Mouse (Mus musculus): ENCODE data around the gene Taar4. TPM values are rescaled to one million over a fixed set of nuclear protein-coding genes. Genes with fewer than 3 reads are reported as not detected.

The Taar4 gene
- polyA plus RNA-seq, 1 experiment, result not detected

DNA sequence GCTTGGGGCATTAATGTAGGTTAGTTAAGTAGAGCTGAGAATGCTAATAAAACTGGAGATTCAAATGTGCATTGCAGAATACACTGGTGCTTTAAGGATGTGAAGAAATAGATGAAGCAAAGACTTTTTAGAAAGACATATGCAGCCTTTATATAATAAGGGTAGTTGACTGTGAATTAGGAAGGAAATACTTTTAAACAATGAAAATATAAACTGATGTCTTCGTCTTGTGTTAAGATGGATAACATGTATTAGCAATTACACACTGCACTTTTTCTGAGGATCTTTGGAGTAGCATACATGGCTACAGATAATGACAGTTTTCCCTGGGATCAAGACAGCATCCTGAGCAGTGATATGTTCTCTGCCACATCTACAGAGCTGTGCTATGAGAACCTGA, 39.3 kb downstream of the Taar4 start, which contains the start of gene Taar7b:
TSS of gene Taar7b (plus strand) at position 301 of the 400 bp plus-strand sequence.
- Histone ChIP-seq H3K27ac (ENCODE audit: insufficient read depth, low read length) (no peak within 1 kb of the TSS), H3K4me1 (ENCODE audit: control insufficient read depth, insufficient read depth, low read length) (no peaks in the 10 kb centered on the region), H3K4me3 (ENCODE audit: insufficient read depth, low read length) (no peak within 1 kb of the TSS)
- no peak for TF ChIP-seq POLR2A (IDR thresholded peaks at IDR 0.05; ENCODE audit: low read depth, low read length)
- TF ChIP-seq CTCF (IDR thresholded peaks at IDR 0.05; ENCODE audit: borderline replicate concordance, insufficient read depth, low read length), result no peak

DNA sequence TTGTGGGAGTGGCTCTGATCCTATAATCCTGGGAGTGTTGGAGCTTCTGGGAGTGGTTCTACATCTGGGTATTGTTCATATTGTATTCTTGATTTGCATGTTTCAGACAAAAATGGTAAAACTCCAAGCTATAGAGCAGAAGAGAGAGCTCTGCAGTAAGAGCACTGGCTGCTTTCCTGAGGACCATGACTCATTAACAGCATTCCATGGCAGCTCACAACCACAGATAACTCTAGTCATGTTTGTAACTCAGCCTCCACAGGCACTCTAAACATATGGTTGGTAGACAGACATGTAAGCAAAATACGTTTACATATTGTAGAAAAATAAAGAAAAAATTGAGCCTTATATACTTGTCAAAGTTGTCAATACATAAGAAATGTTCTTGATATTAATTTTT, 46.1 kb downstream of the Taar4 start:
- Histone ChIP-seq H3K4me3 (ENCODE audit: insufficient read depth, low read length) (no peak overlapping the region), H3K27ac (ENCODE audit: insufficient read depth, low read length) (no peak overlapping the region), H3K4me1 (ENCODE audit: control insufficient read depth, insufficient read depth, low read length) (no peaks in the 10 kb centered on the region)
- TF ChIP-seq POLR2A (IDR thresholded peaks at IDR 0.05; ENCODE audit: low read depth, low read length), result no peak
- no peak for TF ChIP-seq CTCF (IDR thresholded peaks at IDR 0.05; ENCODE audit: borderline replicate concordance, insufficient read depth, low read length)

DNA sequence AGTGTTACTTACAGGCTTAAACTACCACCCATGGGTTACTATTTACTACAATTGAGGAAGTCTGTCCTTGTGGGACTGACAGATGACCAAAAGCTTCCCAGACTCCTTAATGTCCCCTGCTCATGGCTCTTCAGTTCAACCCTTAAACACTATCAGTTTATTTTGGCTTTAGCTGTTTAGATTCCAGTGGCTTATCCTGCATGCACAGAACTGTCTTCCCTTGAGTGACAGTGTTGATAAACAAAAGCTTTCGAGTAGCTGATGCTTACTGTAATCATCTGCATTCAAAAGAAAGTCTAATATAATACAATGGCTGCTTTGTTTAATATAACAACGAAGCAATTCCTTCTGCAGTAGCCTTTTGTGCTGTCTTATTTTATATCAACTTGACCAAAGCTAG, 46.7 kb downstream of the Taar4 start:
- no peaks in the 10 kb centered on the region for H3K4me1 ChIP-seq (ENCODE audit: control insufficient read depth, insufficient read depth, low read length)
- no peak overlapping the region for H3K4me3 ChIP-seq (ENCODE audit: insufficient read depth, low read length)
- no peak for TF ChIP-seq CTCF (IDR thresholded peaks at IDR 0.05; ENCODE audit: borderline replicate concordance, insufficient read depth, low read length)
- no peak for TF ChIP-seq POLR2A (IDR thresholded peaks at IDR 0.05; ENCODE audit: low read depth, low read length)
- no peak overlapping the region for H3K27ac ChIP-seq (ENCODE audit: insufficient read depth, low read length)

DNA sequence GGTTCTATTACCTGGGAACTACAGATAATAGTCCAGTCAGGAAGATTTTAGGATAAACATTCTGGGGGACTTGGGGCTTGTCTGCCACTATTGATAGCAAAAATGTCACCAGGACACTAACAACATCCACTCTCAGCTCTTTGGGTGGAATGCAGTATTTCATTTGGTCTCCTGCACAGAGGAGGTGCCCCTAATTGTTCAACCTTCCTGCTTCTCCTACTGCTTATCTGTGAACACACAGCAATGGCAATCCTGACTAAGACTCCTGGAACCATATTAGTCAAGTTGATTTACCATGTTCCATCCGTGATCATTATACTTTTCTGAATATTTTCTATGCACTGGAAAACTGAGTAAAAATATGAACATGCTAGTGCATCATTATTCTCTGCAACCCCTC, 47.8 kb downstream of the Taar4 start:
- Histone ChIP-seq H3K27ac (ENCODE audit: insufficient read depth, low read length) (no peak overlapping the region), H3K4me3 (ENCODE audit: insufficient read depth, low read length) (no peak overlapping the region), H3K4me1 (ENCODE audit: control insufficient read depth, insufficient read depth, low read length) (no peaks in the 10 kb centered on the region)
- TF ChIP-seq POLR2A (IDR thresholded peaks at IDR 0.05; ENCODE audit: low read depth, low read length) (no peak), CTCF (IDR thresholded peaks at IDR 0.05; ENCODE audit: borderline replicate concordance, insufficient read depth, low read length) (no peak)

Other genes starting within 250 kb of the Taar4 start
- gene Rps12, start 173.2 kb upstream of the Taar4 start, polyA plus RNA-seq (2011; ENCODE audit: insufficient read length, low read depth, missing spikeins), result 255 and 381 TPM in 2 replicates
- 19.9 and 28.8 TPM in 2 replicates for gene Slc18b1, start 163.5 kb upstream of the Taar4 start, polyA plus RNA-seq (2011; ENCODE audit: insufficient read length, low read depth, missing spikeins)
- not detected in 2 replicates for gene Vnn3, start 109.0 kb upstream of the Taar4 start, polyA plus RNA-seq (2011; ENCODE audit: insufficient read length, low read depth, missing spikeins)
- 4.5 and 5.1 TPM in 2 replicates for gene Vnn1, start 65.8 kb upstream of the Taar4 start, polyA plus RNA-seq (2011; ENCODE audit: insufficient read length, low read depth, missing spikeins)
- not detected in 2 replicates for gene Taar1, start 40.1 kb upstream of the Taar4 start, polyA plus RNA-seq (2011; ENCODE audit: insufficient read length, low read depth, missing spikeins)
- not detected in 2 replicates for gene Taar2, start 21.9 kb upstream of the Taar4 start, polyA plus RNA-seq (2011; ENCODE audit: insufficient read length, low read depth, missing spikeins)
- not detected in 2 replicates for gene Taar3, start 10.9 kb upstream of the Taar4 start, polyA plus RNA-seq (2011; ENCODE audit: insufficient read length, low read depth, missing spikeins)
- gene Taar5, start 10.2 kb downstream of the Taar4 start, polyA plus RNA-seq (2011; ENCODE audit: insufficient read length, low read depth, missing spikeins), result not detected in 2 replicates
- not detected in 2 replicates for gene Taar6, start 25.2 kb downstream of the Taar4 start, polyA plus RNA-seq (2011; ENCODE audit: insufficient read length, low read depth, missing spikeins)
- gene Taar7a, start 33.0 kb downstream of the Taar4 start, polyA plus RNA-seq (2011; ENCODE audit: insufficient read length, low read depth, missing spikeins), result not detected in 2 replicates
- gene Taar7b, start 39.4 kb downstream of the Taar4 start, polyA plus RNA-seq (2011; ENCODE audit: insufficient read length, low read depth, missing spikeins), result not detected in 2 replicates
- not detected in 2 replicates for gene Taar7d, start 66.7 kb downstream of the Taar4 start, polyA plus RNA-seq (2011; ENCODE audit: insufficient read length, low read depth, missing spikeins)
- not detected in 2 replicates for gene Taar7e, start 77.1 kb downstream of the Taar4 start, polyA plus RNA-seq (2011; ENCODE audit: insufficient read length, low read depth, missing spikeins)
- gene Taar7f, start 89.0 kb downstream of the Taar4 start, polyA plus RNA-seq (2011; ENCODE audit: insufficient read length, low read depth, missing spikeins), result not detected in 2 replicates
- not detected in 2 replicates for gene Taar8a, start 116.0 kb downstream of the Taar4 start, polyA plus RNA-seq (2011; ENCODE audit: insufficient read length, low read depth, missing spikeins)
- gene Taar8b, start 131.8 kb downstream of the Taar4 start, polyA plus RNA-seq (2011; ENCODE audit: insufficient read length, low read depth, missing spikeins), result not detected in 2 replicates
- not detected in 2 replicates for gene Taar8c, start 141.4 kb downstream of the Taar4 start, polyA plus RNA-seq (2011; ENCODE audit: insufficient read length, low read depth, missing spikeins)
- not detected in 2 replicates for gene Taar9, start 149.0 kb downstream of the Taar4 start, polyA plus RNA-seq (2011; ENCODE audit: insufficient read length, low read depth, missing spikeins)
- 93.6 and 103 TPM in 2 replicates for gene Stx7, start 188.8 kb downstream of the Taar4 start, polyA plus RNA-seq (2011; ENCODE audit: insufficient read length, low read depth, missing spikeins)

All from embryonic fibroblast, embryonic 13.5 days (primary cell).